Mouse (Mus musculus) heart, adult 8-10 months (tissue): ENCODE data around the gene Tbc1d10a. TPM values are rescaled to one million over a fixed set of nuclear protein-coding genes. Genes with fewer than 3 reads are reported as not detected.

ENCODE experiments used
- DNase-seq: peaks from one replicate; pipeline ENCODE4 v3.0.0; 2022; ENCODE audit warnings: low spot score
- total RNA-seq, 4 experiments: library from RNA; stranded (reverse); gene quantifications; 2 replicates each; pipeline ENCODE4 v1.2.4; 2022

The Tbc1d10a gene
- total RNA-seq, 4 experiments from 2014 or later = 7.6 to 9.2 (median 8.2) TPM

DNA sequence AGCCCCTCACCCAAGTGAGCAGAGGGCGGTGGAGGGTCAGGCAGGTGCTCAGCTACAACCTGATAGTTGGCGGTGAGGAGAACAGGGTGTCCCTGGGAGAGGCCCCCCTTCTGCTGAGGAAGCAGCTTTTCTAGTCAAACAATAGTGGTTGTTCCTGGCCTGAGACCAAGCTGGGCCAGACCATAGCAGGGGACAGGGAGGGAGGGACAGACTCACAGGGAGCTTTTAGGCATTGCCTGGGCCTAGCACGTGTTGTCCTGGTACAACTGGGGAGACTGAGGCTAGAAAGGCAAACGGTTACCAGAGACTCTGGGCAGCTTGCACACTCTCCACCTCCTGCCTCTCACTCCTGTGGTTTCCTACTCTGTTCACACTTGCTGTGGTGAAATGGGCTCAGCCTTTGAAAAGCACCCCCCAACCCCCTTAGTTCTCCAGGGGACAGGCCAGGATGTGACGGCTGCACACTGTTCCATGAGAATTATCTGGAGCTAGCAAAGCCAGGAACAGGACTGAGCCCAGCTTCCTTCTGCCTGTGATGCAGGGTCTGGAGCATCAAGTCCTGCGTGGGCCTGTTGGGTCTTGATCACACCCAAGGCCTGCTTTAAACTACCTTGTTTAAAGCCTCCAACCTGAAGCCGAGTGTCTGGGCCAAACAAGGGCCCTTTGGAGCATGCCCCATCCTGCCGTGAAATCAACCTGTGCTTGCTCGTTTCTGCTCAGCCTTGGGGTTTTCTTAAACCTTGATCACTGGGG, 29.8 kb downstream of the Tbc1d10a start:
- DNase-seq = peak; percentile 89

DNA sequence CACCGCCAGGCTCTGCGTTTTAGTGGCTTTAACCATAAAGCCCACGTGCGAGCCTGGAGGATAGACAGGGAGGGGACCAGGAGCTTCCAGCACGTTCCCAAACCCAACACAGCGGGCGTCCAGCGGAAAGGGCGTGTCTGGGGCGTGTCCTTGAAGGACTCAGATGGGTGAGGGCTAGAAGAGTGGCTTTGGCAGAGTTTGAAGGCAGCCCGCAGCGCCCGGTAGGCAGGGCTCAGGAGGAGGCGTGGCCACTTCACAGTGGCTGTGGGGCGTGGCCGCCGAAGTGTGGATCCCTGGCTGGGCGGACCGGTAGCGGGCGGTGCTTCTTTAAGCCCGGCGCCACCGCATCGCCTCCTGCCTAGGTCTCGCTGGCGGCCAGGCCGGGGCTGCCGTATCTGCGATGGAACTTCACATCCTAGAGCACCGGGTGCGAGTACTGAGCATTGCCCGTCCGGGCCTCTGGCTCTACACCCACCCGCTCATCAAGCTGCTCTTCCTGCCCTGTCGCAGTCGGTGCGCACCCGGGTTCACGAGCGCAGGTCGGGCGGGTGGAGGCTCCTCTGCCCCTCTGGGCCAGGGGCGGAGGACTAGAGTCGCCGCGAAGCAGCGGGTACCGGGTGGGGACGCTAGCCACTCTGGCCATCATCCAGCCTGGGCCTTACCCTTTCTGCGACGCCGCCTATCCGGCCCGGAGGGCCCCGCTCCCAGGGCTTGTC, 31.5 kb downstream of the Tbc1d10a start, which contains the start of gene Castor1:
Gene Castor1 (plus strand): TSS at position 312 of the 716 bp plus-strand sequence.
- peak; percentile 95 for DNase-seq

DNA sequence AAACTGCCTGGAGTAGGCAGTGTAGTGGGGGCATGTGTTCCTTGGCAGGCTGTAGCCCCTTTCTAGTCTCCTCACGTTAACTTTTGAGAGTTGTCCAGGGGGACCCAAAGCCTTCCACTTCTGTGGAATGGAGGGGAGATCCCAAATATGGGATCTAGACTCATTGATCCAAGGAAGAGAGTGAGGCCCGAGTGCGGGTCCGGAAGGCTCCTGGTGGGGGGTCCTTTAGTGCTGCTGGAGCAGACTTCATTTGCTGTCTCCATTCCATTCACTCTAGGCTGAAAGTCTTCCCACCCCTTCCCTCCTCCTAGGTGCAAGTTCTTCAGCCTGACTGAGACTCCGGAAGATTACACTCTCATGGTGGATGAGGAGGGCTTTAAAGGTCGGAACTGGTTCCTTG, 32.0 kb downstream of the Tbc1d10a start:
- no peak for DNase-seq

DNA sequence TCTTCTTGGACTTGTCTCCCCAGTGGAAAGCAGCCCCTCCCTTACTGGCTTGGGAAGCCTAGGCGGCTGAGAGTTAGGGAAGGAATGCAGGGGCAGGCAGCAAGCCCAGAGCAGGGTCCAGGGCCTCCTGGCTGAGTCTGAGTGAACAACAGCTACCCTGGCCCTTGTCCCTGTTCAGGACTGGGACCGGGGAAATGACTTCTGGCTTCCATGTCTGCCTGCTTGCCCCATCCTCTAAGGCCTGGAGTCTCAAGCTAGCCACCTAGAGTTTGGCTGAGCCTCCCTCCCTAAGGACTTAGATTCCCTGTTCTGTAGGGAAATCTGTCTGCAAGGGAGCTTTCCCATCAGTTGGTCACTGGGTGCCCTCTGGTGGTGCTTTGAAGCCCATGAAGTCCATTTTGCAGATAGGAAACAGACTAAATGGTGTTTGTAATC, 32.7 kb downstream of the Tbc1d10a start:
- peak; percentile 88 for DNase-seq

DNA sequence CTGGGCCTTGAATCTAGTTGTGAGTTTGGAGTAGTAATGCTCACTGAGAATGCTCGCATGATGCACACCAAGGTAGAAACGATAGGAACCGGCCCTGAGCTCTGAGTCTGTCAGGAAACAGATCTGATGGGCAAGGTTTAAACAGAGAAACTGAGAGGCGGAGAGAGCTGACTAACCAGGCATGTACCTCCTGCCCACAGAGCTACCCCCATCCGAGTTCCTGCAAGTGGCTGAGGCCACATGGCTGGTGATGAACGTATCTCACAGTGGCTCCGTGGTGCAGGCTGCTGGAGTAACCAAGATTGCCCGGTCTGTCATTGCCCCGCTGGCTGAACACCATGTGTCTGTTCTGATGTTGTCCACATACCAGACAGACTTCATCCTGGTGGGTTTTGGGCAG, 33.3 kb downstream of the Tbc1d10a start:
- no peak for DNase-seq

DNA sequence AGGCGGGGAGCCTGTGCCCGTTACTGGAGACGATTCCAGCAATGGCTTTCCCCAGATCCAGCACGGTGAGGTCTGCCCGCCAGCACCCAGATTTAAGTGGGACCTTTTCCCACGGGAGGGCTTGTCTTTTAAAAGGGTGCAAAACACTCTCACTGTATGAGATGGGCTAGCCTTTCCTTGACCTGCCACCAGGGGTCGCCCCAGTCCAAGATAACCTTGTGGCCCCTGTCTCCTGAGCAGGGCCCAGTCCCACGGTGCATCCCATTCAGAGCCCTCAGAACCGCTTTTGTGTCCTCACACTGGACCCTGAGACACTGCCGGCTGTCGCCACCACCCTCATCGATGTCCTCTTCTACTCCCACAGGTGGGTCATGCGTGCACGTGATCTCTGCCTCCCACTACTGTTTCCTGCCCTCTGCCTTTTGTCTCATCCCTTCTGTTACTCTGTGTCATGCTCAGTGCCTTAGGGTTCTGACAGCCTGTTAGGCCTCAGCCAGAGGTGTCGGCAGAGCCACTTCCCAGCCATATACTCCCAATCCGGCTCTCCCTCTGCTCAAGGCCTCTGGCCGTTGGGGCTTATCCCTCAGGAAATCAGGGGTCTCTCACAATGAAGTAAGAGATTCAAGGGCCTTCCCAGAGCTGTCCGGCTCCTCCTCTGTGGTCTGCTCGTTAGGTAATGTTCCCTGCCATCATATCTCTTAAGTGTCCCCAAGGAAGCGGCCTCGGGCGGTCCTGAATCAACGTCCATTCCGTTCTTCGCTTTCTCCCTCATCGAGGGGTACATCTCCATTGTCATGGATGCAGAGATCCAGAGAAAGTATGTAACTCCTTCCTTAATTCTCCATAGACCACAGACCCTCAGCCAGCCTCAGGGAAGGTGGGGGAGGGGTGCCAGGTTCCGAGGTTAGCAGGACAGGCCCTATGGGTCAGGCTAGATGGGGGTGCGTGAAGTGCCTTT, 34.1 kb downstream of the Tbc1d10a start:
- DNase-seq = peak; percentile 84

DNA sequence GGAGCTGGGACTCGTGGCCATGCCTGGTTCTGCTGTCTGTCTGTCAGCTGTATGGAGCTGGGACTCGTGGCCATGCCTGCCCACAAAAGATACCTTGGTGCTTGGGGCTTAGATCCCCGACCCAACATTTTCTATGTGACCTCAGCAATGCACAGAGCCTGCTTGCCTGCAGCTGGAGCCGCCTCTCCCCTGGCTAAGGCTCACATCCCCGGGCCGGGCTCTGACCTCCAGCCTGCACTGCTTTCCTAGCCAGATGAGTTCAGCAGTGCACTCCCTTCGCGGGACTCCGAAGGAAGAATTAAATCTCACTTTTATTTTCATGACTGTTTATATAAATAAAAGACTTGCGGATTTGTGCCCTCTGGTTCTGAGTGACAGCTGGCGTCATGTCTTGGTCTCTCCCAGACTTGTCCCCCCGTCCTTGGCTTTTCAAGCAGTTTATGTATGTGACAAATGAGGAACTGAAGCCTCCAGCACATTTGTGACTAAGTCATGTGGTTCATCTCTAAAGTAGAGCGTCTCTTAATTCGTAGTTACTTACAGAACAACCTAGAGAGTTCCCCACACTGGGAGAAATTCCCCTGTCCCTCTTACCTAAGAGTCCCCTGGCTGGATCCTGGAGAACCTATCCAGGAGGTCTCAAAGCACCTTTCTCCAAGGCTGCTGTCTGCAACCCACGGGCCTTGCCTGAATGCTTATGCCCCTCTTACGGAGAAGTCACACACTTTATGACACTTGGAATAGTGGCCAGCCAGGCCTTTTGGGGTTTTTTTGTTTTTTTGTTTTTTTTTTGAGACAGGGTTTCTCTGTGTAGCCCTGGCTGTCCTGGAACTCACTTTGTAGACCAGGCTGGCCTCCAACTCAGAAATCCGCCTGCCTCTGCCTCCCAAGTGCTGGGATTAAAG, 35.7 kb downstream of the Tbc1d10a start:
- no peak for DNase-seq

DNA sequence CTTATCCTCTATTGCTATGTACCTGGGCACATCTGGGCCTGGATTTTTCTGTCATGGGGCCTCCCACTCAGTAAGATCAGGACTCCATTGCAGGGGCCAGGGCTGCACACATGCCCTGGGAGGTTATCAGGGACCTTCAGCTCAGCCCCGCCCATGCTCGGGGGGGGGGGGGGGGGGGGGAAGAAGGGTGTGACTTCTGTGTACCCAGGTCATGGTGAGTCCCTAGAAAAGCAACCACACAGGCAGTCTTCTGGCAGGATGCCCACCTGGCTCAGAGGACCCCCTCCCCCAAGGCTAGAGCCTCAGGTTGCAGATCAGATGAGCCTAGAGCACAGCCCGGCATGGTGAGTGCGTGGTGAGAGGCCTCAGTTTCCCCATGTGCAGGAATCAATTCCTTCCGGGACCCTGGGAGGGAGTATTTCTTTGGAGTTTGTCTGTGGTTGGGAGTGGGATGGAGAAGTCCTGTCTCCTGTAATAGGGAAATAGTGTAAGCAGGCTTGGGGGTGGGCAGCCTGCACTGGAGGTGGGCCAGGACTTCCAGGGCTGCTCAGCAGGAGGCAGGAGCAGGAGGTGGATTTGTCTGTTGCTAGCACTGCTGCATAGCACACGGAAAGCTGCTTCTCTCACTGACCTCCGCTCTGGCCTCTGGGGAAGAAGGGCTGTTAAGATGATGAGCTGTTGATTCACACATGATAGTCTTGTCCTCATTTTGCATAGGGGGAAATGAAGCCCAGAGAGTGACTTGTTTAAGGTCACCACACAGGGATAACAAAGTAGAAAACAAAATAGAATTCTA, 37.0 kb downstream of the Tbc1d10a start:
- DNase-seq = no peak

DNA sequence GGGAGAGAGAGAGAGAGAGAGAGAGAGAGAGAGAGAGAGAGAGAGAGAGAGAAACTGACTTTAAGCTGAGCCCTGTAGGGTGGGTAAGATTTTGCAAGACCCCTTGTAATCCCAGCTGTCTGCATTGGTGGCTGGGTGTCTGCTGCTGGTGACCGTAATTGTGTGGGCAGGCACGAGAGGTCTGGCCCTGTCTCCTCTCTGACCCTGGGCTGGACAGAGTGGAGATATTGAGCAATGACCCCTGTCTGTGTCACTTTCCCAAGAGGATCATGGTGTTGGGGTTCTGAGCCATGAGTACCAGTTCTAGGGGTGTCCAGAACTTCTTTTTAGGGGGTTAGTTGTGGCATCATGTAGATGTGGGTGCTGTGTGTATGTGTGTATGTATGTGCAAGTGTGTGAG, 37.6 kb downstream of the Tbc1d10a start:
- DNase-seq = no peak

DNA sequence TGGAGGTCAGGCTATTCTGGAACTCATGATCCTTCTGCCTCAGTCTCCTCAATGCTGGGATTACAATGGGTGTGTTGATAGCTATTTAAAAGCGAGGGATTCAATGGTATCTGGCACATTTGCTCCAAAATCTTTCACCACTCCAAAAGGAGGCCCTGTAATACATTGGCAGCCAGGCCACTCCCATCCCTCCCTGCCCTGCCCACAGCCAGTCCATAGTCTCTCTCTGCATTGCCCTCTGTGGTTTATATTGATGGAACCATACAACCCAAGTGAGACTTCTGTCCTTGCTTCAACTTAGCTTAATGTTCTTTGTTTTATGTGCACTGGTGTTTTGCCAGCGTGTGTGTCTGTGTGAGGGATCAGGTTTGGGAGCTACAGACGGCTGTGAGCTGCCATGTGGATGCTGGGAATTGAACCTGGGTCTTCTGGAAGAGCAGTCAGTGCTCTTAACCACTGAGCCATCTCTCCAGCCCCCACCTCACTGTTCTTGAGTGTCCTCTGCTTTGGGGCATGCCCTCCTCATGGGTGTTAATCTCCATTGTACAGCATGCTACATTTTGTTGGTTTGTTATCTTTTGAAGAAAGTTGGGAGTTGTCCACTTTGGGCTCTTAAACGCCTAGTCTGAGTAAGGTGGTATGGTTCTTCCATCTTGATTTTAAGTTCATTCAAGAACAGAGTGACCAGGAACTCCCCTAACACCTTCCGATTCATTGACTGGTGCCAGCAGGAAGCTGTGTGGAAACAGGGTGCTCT, 40.2 kb downstream of the Tbc1d10a start:
- DNase-seq = no peak

DNA sequence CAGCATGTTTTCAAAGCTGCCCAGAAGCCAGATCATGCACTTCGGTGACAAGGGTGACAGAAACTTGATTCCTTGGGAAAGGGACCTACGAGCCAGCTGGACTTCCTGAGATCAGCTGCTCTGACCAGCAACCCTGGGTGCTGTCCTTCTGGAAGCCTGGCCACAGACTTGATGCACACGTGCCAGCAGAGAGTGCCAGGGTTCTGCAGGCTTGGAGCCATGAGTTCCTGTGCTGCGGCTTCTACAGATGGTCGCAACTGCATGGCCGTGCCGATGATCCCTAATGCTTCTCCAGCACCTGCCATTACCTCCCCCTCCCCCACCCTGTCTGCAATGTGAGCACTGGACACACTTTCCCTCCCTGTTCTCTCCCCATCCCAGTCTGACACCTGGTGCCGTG, 41.9 kb downstream of the Tbc1d10a start:
- DNase-seq = no peak

DNA sequence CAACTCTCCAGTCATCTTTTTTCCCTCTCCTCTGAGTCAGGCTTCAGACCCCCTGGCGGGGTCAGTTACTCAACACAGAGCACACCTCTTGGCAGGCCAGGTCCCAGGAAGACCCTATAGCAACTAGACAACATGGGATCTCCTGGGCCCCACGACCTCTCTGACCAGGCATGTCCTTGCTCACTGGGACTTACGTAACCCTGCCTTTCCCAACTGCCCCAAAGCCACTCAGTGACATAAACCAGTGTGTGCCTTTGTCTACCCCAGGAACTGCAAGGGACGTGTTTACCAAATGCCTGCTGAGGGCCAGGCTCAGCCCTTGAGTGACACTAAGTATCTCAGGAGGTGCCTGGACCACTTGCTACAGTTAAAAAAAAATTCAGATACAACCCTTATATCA, 43.3 kb downstream of the Tbc1d10a start:
- DNase-seq = no peak

DNA sequence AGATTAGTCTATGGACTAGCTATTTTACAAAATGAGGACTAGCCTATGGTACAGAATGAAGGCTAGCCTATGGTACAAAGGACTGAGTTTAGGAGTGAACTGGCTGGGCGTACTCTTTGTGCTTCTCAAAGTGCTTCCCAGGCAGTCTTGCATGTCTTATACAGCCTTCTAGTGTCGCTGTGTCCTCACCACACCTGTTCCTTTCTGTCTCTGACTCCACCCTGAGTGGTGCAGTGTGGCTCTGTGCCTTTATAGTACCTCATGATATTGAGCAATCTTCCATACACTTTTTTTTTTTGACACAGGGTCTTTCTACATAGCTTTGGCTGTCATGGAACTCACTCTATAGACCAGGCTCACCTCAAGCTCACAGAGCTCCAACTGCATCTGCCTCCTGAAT, 44.8 kb downstream of the Tbc1d10a start:
- no peak for DNase-seq

DNA sequence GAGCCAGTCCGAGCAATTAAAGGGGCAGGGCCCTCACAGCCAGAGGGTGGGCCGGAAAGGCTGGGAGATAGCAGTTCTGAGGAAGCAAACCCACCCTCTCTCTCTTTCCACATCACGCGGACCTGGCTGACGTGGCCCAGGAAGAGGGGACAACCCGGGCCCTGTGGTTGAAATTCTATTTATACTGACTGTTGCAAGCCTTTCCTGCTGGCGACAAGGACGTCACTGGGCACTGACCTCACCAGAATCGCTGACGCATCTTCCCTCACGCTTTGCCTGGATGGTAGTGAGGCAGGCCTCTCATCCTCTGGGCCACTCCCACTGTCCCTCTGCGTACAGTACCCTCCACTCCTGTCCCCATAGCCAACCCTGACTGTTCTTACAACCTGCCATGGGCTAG, 46.1 kb downstream of the Tbc1d10a start:
- DNase-seq = no peak

DNA sequence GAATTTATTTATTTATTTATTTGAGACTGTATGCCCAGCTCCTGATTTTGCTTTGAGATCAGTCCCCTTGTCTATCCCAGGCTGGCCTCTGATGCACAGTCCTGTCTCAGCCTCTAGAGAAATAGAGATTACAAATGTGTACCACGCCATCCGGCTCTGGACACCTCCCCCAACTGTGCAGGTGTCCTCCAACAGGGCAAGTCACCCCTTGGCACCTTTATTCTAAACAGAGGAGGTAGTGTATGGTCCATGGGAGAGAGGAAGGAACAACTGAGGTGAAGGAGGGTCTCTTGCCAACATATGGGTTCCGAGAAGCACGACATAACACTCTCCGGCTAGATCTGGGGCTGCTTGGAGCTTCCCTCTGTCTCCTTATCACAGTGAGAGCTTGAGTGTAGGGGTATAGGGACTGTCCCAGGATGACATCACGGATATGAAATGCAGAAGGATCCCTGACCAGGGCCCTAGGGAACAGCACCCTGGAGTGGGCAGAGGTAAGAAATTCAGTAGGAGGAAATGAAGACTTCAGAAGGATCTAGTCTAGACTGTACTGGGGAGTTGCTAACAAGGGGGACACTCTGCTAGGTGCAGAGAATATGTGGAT, 48.6 kb downstream of the Tbc1d10a start:
- no peak for DNase-seq

DNA sequence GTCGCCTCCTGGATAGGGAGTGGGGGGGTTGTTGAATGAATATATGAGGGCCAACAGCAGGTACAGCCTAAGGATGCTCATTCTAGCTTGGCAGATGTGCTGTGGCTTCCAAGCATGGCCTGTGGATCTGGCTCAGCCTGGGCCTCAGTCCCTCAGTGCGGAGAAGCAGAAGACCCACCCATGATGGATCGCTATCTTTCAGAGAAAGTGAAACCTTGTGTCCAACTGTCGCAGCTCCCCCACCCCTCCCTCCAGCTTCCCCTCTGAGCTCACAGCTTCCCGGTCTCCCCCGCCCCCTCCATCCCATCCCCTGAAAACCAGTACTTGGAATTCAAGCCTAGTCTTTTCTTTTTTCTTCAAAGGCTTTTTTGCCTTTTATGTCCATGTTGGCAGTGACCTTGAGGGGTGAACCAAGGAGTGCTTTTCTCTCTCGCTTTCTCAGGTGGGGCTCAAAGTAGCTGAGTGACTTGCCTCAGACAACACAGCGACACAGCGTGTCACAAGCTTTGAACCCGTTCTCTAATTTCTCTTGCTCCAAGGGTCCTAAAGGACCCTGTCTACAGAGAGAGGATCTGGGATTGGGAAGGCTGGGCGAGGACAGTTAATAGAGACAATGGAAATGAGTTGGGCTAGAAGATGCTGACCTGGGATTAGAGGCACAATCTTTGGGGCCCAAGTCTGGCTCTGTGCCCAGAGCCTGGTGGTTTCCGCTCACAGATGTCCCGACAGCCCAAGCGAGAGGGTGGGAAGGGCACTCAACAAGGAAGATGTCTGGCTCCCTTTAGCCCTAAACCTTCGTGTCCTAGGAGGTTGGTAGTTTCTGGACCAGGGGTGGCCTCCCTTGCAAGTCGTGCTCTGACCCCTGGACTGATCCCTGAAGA, 49.3 kb downstream of the Tbc1d10a start, which contains the start of gene Osm:
Gene Osm (plus strand): TSS at position 756 of the 881 bp plus-strand sequence.
- no peak for DNase-seq

DNA sequence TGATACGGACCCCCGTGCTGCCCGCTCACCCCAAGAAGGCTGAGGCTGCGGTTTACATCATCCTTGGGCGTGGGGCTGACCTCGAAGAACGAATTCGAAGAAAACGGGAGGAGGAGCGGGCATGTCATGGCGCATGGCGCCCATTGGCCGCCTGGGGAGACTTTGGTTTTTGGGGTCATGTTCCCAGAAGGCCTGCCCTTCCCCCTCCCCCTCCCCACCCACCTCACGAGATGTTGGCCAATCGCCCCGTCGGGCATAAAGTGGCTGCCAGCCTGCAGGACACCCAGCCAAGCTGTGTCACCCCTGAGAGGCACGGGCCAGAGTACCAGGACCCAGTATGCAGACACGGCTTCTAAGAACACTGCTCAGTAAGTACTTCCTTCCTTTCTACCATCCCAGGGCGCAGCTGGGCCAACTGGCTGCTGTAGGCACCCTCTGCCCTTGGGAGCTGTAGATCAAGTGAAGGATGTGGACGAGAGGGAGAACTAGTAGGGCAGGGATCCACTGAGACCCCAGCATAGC, 50.0 kb downstream of the Tbc1d10a start:
- DNase-seq = no peak
